Mouse (Mus musculus): ENCODE results near the gene Apba3.

DNA sequence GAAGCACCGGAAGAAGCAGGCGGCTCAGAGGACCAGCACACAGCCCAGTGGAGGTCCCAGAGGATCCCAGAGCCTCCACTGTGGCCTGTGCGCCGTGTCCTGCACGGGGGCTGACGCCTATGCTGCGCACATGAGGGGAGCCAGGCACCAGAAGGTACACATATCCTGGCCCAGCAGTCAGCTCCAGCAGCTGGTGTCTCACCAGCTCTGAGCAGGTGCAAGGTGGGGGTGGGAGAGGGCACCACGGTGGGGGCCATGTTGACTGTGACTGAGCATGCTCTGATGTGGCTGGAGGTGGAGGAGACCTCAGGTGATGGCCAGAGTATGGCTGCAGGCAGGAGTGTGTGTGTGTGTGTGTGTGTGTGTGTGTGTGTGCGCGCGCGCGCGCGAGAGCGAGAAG, 24.7 kb upstream of the Apba3 start:
- TF ChIP-seq CTCF (IDR thresholded peaks at IDR 0.05; ENCODE audit: extremely low read depth, insufficient read length, insufficient replicate concordance, low read depth, low read length) (no peak), POLR2A (IDR thresholded peaks at IDR 0.05; ENCODE audit: low read depth, low read length) (no peak)

All from small intestine, adult 2 months (tissue).